Mouse (Mus musculus): Measurements from ENCODE around the gene Uqcr11.

- TF ChIP-seq CTCF (IDR thresholded peaks at IDR 0.05; ENCODE audit: borderline replicate concordance, control insufficient read depth, extremely low read depth, insufficient read depth, low read length, poor library complexity) = no peak
- TF ChIP-seq POLR2A (IDR thresholded peaks at IDR 0.05; ENCODE audit: control insufficient read depth, extremely low read depth, insufficient read depth, low read length, poor library complexity) = no peak
Observed at GRCm38 (mm10) chr10:80390697-80391096, 15.9 kb downstream of the Uqcr11 start.
